Mouse (Mus musculus): Measurements from ENCODE around the gene Mgat1.

GRCm38 (mm10) chr11:49207495-49207894, 36.5 kb upstream of the Mgat1 start:
- no peak for TF ChIP-seq CTCF (conservative IDR thresholded peaks at IDR 0.05; ENCODE audit: low read length)
- no peak for TF ChIP-seq NANOG (IDR thresholded peaks at IDR 0.05; ENCODE audit: borderline replicate concordance, low read length)
